15 mouse cellular contexts compared by ENCODE assay signal in genomic region chr1:90927308-90927707, GRCm38 (mm10). TPM values are rescaled to one million over a fixed set of nuclear protein-coding genes. Genes with fewer than 3 reads are reported as not detected.
DNase-seq lines count a peak whose midpoint lies in the region; ATAC-seq and TF ChIP-seq lines count a peak whose summit lies in the region.
"Had no signal": no experiment of that assay in that cellular context is flagged by ENCODE, and none has a peak within 500 bp of the region (broad histone marks: within the 10 kb centered on the region; RNA-seq: fewer than 3 reads in every experiment).

No protein-coding gene starts in this region.

- peak; percentile 22 for DNase-seq in adrenal gland, postnatal 10 days
- DNase-seq in adrenal gland, adult (ENCODE audit: inconsistent age in 2 of 2, low spot score in 1 of 2): no peak
- peak; percentile 58 for DNase-seq in kidney, adult 2 months
- DNase-seq in liver: no peak
- no peak for DNase-seq in right cerebral cortex, postnatal 25 days
- no peak for DNase-seq in gastrocnemius, postnatal 36 days
- DNase-seq: retina, postnatal 1 day; thymus, postnatal 14 days had no signal

- peak overlapping the region; percentile 68; the same call in 1 of the 2 replicates for H3K9ac ChIP-seq in embryonic facial prominence, embryonic 13.5 days
- H3K9ac ChIP-seq in lung, embryonic 15.5 days: no peak overlapping the region
- H3K9ac ChIP-seq: midbrain, embryonic 12.5 days had no signal

- no peaks in the 10 kb centered on the region for H3K36me3 ChIP-seq in embryonic facial prominence, embryonic 13.5 days
- no peaks in the 10 kb centered on the region for H3K36me3 ChIP-seq in kidney, adult 2 months (ENCODE audit: control insufficient read depth, insufficient read depth, low read length)
- H3K36me3 ChIP-seq in lung, embryonic 15.5 days: no peaks in the 10 kb centered on the region
- H3K36me3 ChIP-seq: midbrain, embryonic 12.5 days had no signal

- peak overlapping the region; percentile 89 for H3K4me2 ChIP-seq in embryonic facial prominence, embryonic 13.5 days
- H3K4me2 ChIP-seq in lung, embryonic 15.5 days: peak overlapping the region; percentile 66

- 30% methylated on average over 15 of the region's 15 CpGs for WGBS in embryonic facial prominence, embryonic 13.5 days
- 35% methylated on average over 15 of the region's 15 CpGs for WGBS in kidney, adult 2 months
- WGBS in lung, embryonic 15.5 days: 31% methylated on average over 15 of the region's 15 CpGs

- no peak for ATAC-seq in embryonic facial prominence, embryonic 13.5 days (ENCODE audit: insufficient number of reproducible peaks, insufficient read depth, low FRiP score, low TSS enrichment, low read depth)
- ATAC-seq in lung, embryonic 15.5 days (ENCODE audit: borderline replicate concordance, extremely low read depth, low FRiP score, low TSS enrichment): peak; percentile 16; the same call in 1 of the 2 replicates

- H3K4me1 ChIP-seq in embryonic facial prominence, embryonic 13.5 days: peaks cover 18% of the 10 kb centered on the region
- no peaks in the 10 kb centered on the region for H3K4me1 ChIP-seq in kidney, adult 2 months (ENCODE audit: control insufficient read depth, insufficient read depth, low read length)
- peaks cover 21% of the 10 kb centered on the region for H3K4me1 ChIP-seq in lung, embryonic 15.5 days

- peaks cover 11% of the 10 kb centered on the region; the same call in 1 of the 2 replicates for H3K27me3 ChIP-seq in embryonic facial prominence, embryonic 13.5 days
- H3K27me3 ChIP-seq in kidney, adult 2 months (replicated peaks; ENCODE audit: control insufficient read depth, insufficient read depth, low read length): no peaks in the 10 kb centered on the region
- no peaks in the 10 kb centered on the region for H3K27me3 ChIP-seq in lung, embryonic 15.5 days

- TF ChIP-seq CTCF in kidney, adult 2 months (conservative IDR thresholded peaks at IDR 0.05; ENCODE audit: insufficient read depth, insufficient read length, low read depth, low read length): no peak

- TF ChIP-seq POLR2A in kidney, adult 2 months (IDR thresholded peaks at IDR 0.05; ENCODE audit: low read depth, low read length): no peak

- intact Hi-C loops in gastrocnemius, postnatal 36 days (cut with DNase I): no loop called here

- no peaks in the 10 kb centered on the region for H3K9me3 ChIP-seq in embryonic facial prominence, embryonic 13.5 days
- H3K9me3 ChIP-seq in lung, embryonic 15.5 days: no peaks in the 10 kb centered on the region
- H3K9me3 ChIP-seq: midbrain, embryonic 12.5 days had no signal

- H3K27ac ChIP-seq in embryonic facial prominence, embryonic 13.5 days: peak overlapping the region; percentile 60; the same call in 1 of the 2 replicates
- no peak overlapping the region; the same call in 1 of the 2 replicates for H3K27ac ChIP-seq in kidney, adult 2 months (ENCODE audit: insufficient read depth, low read depth, low read length)
- peak overlapping the region; percentile 49 for H3K27ac ChIP-seq in lung, embryonic 15.5 days
- H3K27ac ChIP-seq: midbrain, embryonic 12.5 days had no signal

- H3K4me3 ChIP-seq in embryonic facial prominence, embryonic 13.5 days: no peak overlapping the region
- H3K4me3 ChIP-seq in kidney, adult 2 months (ENCODE audit: insufficient read depth, low read depth, low read length): no peak overlapping the region
- H3K4me3 ChIP-seq in lung, embryonic 15.5 days: no peak overlapping the region
- H3K4me3 ChIP-seq: erythroblast, embryonic 14.5 days had no signal

RNA-seq across cellular contexts. Expression of gene Mlph, which starts 12.4 kb away (rescaled TPM):
- 1 to 10 TPM; 1.6 to 1.9 TPM for total RNA-seq in adrenal gland, postnatal 10 days (2021)
- 0.60 and 0.65 TPM in 2 replicates for polyA plus RNA-seq in embryonic facial prominence, embryonic 13.5 days (2015; fragmentation: Nextera tagmentation; extraction: Ambion mirVana)
- 4.6 and 5.7 TPM in 2 replicates for polyA plus RNA-seq in kidney, adult 2 months (2012; rRNA removed)
- polyA plus RNA-seq in lung, embryonic 15.5 days (2015; fragmentation: Nextera tagmentation; extraction: Ambion mirVana): 0.59 and 1.3 TPM in 2 replicates
- total RNA-seq in gastrocnemius, postnatal 36 days (2021): under 1 TPM; 0.20 to 0.22 TPM
- polyA plus RNA-seq: erythroblast, embryonic 14.5 days had no signal

RNA-seq across cellular contexts. Expression of gene Prlh, which starts 25.6 kb away (rescaled TPM):
- total RNA-seq in adrenal gland, postnatal 10 days (2021): not detected
- not detected in 2 replicates for polyA plus RNA-seq in embryonic facial prominence, embryonic 13.5 days (2015; fragmentation: Nextera tagmentation; extraction: Ambion mirVana)
- polyA plus RNA-seq in kidney, adult 2 months (2012; rRNA removed): not detected in 2 replicates
- not detected in 2 replicates for polyA plus RNA-seq in lung, embryonic 15.5 days (2015; fragmentation: Nextera tagmentation; extraction: Ambion mirVana)
- not detected for total RNA-seq in gastrocnemius, postnatal 36 days (2021)
- total RNA-seq: heart, postnatal 36 days; left cerebral cortex, postnatal 36 days had no signal
- polyA plus RNA-seq: brain, embryonic 14.5 days; midbrain, embryonic 12.5 days had no signal

RNA-seq across cellular contexts. Expression of gene Rab17, which starts 42.2 kb away (rescaled TPM):
- total RNA-seq in adrenal gland, postnatal 10 days (2021): 1 to 10 TPM; 2.1 to 2.8 TPM
- 1.3 and 1.5 TPM in 2 replicates for polyA plus RNA-seq in embryonic facial prominence, embryonic 13.5 days (2015; fragmentation: Nextera tagmentation; extraction: Ambion mirVana)
- polyA plus RNA-seq in kidney, adult 2 months (2012; rRNA removed): 34.4 and 35.9 TPM in 2 replicates
- polyA plus RNA-seq in lung, embryonic 15.5 days (2015; fragmentation: Nextera tagmentation; extraction: Ambion mirVana): 3.1 and 3.8 TPM in 2 replicates
- total RNA-seq in gastrocnemius, postnatal 36 days (2021): not detected
- total RNA-seq: left cerebral cortex, postnatal 36 days had no signal
- polyA plus RNA-seq: brain, embryonic 14.5 days; erythroblast, embryonic 14.5 days; midbrain, embryonic 12.5 days had no signal

Comparison
In these comparisons a context has a peak if more than half of its experiments do, and no peak if none do; other contexts are left out.
1. DNase-seq: peak in adrenal gland, postnatal 10 days (single experiment) and kidney, adult 2 months (single experiment); none in adrenal gland, adult (0 of 2), liver (single experiment), right cerebral cortex, postnatal 25 days (single experiment) and gastrocnemius, postnatal 36 days (0 of 2).